Mouse (Mus musculus): ENCODE results near the gene Tlcd2.
"Not testable (repeated sequence)": the region's sequence is repeated elsewhere in the genome, so short reads cannot be mapped to it uniquely, and the experiment has no call there.

The Tlcd2 gene

GRCm38 (mm10) chr11:75450304-75450908, 11.1 kb upstream of the Tlcd2 start:
- DNase-seq, result no peak

DNA sequence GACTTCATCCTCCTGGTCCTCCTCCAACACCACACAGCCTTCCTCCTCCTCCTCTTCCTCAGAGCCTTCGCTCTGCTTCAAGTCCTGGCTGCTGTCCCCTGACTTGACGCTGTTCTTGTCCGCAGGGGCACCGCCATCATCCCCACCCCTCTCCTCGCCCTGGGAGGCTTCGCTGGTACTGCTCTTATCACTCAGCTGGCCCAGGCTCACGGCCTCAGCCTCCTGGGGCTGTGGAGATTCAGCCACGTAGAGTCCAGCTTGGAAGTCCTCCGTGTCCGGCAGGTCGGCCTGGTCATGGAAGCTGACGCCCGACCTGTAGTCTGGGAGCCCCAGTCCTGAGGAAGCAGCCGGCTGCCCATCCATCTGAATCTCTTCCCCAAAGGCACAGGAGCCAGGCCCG, 10.6 kb upstream of the Tlcd2 start:
- DNase-seq, result no peak

- DNase-seq, result no peak
Measured at GRCm38 (mm10) chr11:75452081-75452480, 9.4 kb upstream of the Tlcd2 start.

DNA sequence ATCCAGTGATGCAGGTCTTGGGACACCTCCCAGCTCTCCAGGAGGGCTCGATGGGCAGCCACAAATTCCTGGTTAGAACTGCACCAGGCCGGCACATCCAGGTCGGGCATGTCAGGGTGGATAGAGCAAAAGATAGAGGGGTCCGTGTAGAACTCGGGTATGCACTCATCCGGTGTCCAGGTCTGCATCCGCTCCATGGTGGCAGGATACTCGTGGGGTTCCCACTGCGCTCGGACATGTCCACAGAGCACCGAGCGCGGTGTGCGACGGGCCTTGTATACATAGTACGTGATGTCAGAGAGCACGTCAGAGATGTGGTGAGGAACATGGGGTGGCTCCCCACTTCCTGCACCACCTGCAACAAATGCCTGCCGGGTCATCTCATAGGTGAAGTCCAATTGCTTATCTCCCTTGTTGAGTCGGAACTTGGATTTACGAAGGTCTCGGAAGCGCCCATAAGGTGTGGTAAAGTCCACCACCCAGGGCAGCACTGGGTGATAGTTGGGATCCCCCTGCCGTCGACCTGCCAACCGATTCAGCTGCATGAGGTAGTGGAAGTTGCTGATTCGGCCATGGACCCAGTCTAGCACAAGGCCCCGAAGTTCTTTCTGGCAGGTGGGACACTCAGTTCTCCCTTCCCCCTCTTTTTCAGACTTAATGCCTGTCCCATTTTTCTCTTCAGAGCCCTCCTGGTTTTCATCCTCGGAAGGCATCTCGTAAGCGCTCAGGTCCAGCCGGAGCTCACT, 8.5 kb upstream of the Tlcd2 start:
- no peak for DNase-seq

DNA sequence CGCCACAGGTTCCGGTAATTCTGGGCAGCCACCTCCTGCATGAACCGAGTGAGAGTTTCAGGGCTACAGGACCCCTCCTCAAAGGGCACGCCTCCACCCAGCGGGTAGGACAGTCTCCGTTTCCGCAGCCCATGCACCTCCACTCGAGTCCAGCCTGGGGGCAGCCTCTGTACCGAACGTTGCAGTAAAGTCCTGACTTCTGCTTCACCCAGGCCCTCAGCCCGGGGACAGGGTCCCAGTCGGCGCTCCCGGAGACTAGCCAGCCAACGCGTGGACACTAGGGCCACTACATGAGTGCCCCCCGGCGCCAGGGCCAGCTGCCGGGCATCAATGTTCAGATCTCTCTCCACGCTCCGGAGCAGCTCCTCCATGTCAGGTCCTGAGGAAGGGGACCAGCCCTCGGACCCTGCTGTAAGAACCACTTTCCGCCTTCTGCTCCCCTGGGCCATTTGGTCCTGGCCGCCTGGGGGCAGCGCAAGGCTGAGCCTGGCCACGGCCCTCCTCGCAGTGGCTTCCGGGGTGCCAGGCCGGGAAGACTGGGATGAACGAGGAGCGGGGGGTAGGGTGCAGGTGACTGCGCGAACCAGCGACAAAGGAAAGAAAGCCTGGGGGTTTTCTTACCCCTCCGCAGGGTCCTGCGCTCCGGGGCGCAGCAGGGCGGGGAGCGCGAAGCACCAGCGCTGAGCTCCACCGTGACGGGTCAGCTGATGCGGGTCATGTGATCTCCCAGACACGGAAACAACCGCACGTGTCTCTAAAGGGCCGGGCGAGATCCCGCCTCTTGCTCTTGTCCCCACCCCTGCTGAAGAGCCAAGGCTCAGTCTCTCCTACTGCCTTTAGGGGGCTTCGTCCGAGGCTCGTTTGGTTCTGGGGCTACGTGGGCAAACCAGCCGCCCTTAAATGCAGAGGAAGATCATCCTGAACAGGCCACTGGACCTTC, 7.3 kb upstream of the Tlcd2 start, which contains the start of gene Wdr81:
Wdr81 (minus strand) TSS at position 727 of the 940 bp plus-strand sequence.
- peak; percentile 83 to 91 for DNase-seq

DNA sequence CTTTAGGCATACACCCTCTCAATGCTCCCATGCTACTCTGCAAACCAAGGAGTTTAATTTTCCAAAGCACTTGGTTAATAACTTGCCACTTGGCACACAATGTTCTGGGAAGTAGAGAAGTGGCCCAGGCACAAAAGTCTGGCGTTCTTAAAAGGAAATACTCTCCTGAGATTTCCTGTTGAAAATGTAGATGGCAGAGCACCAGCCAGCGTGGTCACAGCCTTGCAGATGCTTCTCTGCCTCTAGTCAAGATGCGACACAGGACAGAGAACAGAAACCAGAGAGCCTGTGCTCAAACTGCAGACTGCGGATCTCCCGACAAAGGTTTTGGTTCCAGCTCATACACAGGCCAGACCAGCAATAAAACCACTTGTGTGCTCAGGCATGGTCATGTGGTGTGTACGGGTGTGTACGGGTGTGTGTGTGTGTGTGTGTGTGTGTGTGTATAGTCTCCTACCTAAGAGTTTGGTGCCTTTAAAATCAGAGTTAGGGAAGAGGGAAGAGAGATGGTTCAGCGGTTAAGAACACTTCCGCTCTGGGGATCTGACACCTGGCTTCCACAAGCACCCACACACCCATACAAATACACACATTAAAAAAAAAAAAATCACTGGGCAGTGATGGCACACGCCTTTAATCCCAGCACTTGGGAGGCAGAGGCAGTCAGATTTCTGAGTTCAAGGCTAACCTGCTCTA, 6.3 kb upstream of the Tlcd2 start:
- DNase-seq, result no peak

GRCm38 (mm10) chr11:75455971-75456370, 5.5 kb upstream of the Tlcd2 start:
- not testable (repeated sequence) for DNase-seq

DNA sequence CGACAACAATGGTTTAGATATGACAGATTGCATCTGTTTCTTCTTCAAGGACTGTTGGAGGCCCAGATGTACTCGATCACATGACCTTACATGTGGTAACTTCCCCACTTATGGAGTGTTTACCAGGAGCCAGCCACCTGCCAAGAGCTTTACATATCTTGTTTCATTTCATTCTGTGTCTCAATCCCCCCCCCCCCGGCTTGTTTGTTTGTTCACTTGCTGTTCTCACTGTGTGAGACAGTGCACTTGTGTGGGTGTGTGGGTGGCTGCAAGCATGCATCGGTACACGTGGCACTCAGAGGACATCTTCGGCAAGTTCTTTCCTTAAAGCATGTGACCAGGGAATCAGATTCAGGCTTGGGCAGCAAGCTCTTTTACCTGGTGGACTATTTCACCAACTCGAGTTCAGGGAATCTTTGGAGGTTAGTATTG, 5.1 kb upstream of the Tlcd2 start:
- DNase-seq, result no peak

DNA sequence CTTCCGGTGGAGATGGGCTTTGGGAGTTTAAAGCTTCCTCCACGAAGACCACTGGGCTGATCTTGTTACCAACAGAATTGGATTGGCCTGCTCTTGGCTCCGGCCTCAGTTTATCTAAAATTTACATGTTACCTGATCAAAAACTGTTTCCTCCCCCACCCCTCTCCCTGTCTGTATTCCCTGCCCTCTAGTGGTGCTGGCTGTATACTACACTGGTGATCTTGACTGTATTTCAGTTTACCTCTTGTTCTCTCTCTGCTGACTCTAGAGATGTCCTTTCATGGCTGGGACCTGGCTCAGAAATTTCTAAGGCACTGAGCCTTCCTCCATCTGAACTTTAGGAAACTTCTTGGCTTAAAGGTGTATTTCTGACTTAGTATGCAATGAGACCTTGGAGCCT, 3.3 kb upstream of the Tlcd2 start:
- DNase-seq, result peak; percentile 47

DNA sequence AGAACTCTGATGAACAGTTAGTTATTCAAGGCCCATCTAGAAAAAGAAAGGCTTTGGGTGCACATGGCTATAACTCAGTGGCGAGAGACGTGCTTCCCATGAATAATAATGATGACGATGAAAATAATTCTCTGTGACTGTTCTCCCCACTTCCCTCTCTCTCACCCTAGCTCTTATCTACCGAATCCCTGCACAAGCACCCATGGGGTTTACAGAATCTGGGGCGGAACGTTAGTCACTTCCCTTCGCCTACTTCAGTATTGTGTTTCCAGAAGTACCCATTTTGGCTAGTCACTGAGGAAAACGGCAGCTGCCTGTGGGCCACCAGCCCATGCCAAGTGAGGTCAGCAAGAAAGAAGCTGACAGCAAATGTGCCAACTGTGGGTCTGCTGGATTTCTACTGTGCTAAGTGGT, 2.9 kb upstream of the Tlcd2 start:
- DNase-seq, result no peak

GRCm38 (mm10) chr11:75459141-75459711, 2.3 kb upstream of the Tlcd2 start:
- DNase-seq, result no peak

DNA sequence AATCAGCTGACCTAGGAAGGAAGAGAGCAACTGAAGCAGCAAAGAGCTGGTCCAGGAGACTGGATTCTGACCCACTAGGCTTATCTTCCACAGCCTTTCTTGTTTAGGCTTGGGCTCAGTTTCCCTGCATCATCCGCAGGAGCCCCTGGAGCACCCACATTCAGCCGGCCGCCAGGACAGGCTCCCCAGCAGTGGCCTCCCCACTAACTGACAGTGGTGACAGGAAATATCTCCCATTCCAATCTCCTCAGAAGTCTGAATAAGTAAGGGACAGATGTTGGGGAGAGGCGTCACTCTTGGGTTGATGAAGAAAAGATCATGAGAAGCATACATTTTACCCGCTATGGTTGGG, 1.8 kb upstream of the Tlcd2 start:
- no peak for DNase-seq

GRCm38 (mm10) chr11:75460103-75460843, 1.2 kb upstream of the Tlcd2 start:
- peak; percentile 89 to 93 for DNase-seq

DNA sequence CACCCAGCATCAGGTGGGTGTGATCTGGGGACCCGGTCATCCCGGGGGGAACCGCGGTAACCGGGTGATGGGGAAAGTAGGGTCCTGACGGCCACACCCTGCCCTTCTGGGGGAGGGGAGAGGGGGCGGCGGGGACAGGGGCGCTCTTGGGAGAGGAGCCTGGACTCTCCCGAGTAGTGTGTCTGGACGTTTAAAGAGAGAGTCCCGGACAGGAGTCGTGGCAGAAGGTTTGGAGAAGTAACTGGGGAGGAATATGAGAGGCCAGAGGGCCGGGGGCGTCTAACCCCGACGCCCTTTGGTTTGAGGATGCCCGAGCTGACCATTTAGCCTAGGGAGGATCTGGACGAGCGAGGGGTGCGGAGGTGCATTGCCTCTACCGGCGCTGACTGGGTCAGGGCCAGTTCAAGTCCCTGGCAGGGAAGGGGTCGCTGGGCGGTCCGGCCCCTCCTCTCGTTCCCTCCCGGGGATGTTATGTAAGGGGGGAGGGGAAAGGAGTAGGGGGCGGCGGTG, 283 bp downstream of the Tlcd2 start:
- DNase-seq, result no peak

- peak; percentile 52 to 58 for DNase-seq
Measured at GRCm38 (mm10) chr11:75462253-75462783, 803 bp downstream of the Tlcd2 start.

GRCm38 (mm10) chr11:75462865-75463336, 1.4 kb downstream of the Tlcd2 start:
- peak; percentile 45 to 55 for DNase-seq

DNA sequence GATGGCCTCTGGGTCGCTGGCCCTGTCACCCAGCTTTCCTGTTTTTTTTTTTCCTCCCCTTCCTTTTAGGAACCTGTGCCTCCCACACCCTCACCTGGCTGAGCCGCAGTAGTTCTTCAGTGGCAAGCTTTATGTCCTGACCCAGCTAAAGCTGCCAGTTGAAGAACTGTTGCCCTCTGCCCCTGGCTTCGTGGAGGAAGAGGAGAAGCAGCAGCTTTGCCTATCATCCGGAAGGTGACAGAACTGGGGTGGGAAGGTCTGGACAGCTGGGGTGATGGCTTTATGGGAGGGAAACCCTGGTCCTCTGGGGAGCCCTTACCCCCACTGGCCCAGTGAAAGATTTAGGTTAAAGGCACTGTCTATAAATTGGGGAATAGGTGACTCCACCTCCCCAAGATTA, 2.1 kb downstream of the Tlcd2 start:
- no peak for DNase-seq

GRCm38 (mm10) chr11:75464417-75464816, 2.9 kb downstream of the Tlcd2 start:
- DNase-seq, result no peak

- no peak for DNase-seq
Measured at GRCm38 (mm10) chr11:75465051-75465450, 3.5 kb downstream of the Tlcd2 start.

DNA sequence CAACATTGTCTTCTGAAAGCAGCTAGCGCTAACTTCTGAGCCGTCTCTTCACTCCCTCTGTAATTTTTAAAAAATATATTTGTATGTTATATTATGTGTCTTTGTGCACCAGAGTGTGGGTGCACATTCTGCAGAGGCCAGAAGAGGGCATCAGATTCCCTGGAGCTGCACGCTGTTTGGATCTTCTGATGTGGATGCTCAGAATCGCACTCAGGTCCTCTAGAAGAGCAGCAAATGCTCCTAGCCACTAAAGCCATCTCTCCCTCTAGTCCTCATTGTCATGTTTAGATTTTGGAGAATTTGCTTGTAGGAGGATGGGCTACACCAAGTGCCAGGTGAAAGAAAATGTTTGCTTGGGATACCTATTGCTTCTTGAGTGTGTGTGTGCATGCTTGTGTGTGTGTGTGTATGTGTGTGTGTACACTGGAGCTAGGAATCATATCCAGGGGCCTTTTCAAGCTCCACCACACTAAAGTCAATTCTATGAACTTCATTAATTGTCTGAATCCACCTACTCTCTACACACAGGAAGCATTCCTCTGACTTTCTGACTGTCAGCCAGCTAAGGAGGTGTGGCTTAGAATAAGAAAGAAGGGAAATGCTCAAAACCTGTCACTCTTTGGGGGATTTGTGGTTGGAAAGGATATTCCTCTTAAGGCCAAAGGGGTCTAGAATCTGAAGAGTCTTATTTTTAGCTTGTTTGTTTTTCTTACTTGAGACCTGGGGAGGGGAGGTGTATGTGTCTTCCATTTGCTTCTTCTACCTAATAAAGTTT, 5.4 kb downstream of the Tlcd2 start:
- no peak for DNase-seq
